Mouse (Mus musculus) E14TG2a.4 (cell line): ENCODE results near the gene Pfkfb4.

Source experiments
- CTCF ChIP-seq: conservative IDR thresholded peaks from 2 replicates; pipeline ENCODE4 v1.5.1; 2014; ENCODE audit warnings: low read length
- NANOG ChIP-seq: IDR thresholded peaks from 2 replicates; pipeline ENCODE4 v1.6.1; 2014; ENCODE audit warnings: borderline replicate concordance, low read length, mixed read lengths
- POU5F1 ChIP-seq: IDR thresholded peaks from 2 replicates; pipeline ENCODE4 v1.6.1; 2014; ENCODE audit warnings: low read length, borderline replicate concordance

DNA sequence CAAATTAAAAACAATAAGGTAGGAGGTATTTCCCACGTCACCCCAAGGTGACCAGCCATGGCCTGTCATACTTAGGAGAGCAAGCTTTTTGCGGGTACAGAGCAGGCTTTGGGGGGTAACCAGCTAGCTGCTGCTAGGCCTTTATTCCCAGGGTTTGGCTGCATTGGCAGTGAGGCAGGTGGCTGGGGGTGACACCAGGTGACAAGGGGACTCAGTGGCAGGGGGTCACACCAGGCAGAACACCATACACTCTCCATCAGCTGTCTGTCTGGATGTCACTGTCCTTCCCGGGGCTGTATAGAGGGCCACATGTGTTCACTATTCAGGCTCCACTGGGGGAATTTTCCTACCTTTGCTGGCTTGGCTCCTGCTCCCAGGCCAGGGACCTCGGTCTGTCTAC lies 65.3 kb downstream of the Pfkfb4 start:
- TF ChIP-seq CTCF, result no peak
- TF ChIP-seq NANOG, result no peak
- TF ChIP-seq POU5F1, result no peak
